Mouse (Mus musculus): ENCODE measurements around the gene Meiob.
A peak's percentile ranks its signal among the peaks of the same experiment; 100 is the strongest.

Gene Meiob

GRCm38 (mm10) chr17:24803952-24804951 lies at the start of gene Meiob:
Meiob (plus strand) TSS chr17:24804289.
- peak; percentile 70 to 94 for DNase-seq (ENCODE audit: inconsistent age in 2 of 2, low spot score in 1 of 2)

DNA sequence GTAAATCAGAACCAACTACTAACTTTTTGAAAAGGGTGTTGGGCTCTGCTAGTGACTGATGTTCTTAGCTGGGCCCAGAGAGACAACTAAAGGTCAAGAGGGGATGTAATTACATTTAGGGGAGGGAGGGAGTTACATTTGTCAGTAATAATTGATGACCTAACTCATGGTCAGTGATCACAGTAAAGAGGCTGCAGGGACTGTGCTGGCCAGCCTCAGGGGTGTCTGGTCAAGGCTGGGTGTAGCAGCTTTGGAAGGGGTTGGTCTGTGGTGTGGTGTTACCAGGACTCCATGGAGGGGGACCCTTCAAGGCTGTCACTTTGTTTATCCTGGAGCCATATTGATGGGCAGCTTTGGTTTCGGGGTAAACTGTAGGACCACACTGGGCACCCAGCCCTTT lies 46.7 kb upstream of the Meiob start:
- no peak for DNase-seq (ENCODE audit: inconsistent age in 2 of 2, low spot score in 1 of 2)

DNA sequence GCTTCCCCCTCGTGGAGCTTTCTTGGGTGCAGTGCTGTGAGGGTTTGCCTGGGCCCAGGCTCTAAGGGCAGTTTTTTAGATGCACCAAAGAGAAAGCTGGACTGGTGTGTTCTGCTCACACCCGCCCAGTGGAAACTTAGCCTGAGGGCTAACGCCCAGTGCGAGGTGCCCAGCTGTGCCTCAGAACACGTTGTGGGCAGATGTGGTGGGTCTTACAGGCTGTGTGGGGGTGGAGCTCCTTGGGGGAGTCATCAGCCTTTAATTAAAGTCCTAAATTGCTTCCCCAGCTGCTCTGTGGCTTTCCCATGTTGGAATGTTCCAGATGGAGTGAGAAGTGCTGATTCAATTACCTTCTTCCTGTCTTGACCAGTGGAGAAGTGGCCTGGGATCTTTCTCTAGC lies 43.0 kb upstream of the Meiob start:
- DNase-seq (ENCODE audit: inconsistent age in 2 of 2, low spot score in 1 of 2), result no peak

DNA sequence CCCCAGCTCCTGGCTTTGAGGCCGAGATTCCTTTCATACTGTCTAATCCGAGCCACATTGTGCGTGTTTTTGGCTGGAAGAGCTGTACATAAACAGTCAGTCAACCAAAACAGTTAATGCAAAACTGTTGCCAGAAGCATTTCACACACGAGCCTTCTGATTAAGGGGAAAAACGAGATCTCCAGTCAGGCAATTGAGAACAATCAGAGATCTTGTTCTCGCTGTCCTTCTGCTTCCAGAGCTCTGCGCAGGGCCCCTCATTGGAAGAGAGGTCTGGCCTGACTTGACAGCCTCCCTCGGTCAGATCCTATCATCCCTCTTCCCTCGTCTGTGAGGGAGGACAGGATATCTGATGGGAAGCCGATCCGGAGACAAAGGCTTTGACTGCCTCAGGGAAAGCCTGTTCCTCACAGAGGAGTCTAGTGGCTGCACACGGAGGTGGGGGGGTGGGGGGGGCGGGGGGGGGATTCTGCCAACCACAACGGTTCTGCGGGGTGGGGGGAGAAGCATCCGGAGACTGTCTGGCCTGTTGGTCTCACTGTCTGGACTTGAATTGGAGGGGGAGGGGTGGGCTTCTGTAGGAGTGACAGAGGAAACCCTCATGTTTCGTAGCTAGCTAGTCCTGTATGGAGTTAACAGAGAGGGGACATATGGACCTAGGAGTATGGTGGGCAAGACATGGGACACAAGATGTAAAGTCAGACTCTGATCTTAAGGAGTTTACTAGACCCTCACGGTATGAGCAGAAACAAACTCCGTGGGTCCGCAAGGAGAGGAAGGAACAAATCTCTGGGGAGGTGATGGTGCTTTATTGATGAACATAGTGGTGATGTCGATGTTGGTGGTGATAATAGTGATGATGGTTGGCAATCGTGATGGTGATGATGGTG lies 38.8 kb upstream of the Meiob start:
- DNase-seq (ENCODE audit: inconsistent age in 2 of 2, low spot score in 1 of 2), result peak in 1 of 2 experiments; percentile 43

- no peak for DNase-seq (ENCODE audit: inconsistent age in 2 of 2, low spot score in 1 of 2)
Observed at GRCm38 (mm10) chr17:24766266-24766875, 37.7 kb upstream of the Meiob start.

DNA sequence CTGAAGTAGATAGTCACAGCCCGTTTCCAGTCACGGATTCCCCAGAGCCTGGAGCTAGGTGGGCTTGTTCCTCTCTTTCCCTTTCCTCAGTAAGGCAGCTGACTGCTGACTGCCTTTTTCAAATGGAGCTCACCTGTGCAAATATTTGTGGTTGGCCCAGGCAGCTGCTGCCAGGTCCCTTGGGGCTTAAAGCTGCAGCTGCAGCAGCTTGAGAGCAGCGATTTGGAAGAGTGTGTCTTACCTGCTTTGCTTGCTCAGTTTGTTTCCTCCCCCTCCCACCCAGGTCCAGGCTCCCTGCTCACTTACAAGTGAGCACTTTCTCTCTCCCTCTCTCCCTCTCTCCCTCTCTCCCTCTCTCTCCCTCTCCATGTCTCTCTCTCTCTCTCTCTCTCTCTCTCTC lies 34.9 kb upstream of the Meiob start:
- DNase-seq (ENCODE audit: inconsistent age in 2 of 2, low spot score in 1 of 2), result no peak

DNA sequence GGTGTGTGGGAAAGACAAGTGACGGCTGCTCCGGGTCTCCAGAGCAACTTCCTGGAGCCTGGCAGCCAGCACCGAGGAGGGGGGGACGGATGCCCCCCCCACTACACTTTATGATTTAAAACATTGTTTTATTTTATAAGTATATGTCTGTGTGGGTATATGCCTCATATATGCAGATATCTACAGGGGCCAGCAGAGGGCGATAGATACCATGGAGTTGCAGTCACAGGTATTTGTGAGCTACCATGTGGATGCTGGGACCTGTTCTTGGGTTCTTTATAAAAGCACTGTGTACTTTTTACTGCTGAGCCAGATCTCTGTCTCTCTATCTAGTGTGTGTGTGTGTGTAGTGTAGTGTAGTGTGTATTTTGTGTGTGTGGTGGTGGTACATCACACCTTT lies 30.8 kb upstream of the Meiob start:
- no peak for DNase-seq (ENCODE audit: inconsistent age in 2 of 2, low spot score in 1 of 2)

GRCm38 (mm10) chr17:24775173-24775572 lies 28.9 kb upstream of the Meiob start:
- DNase-seq (ENCODE audit: inconsistent age in 2 of 2, low spot score in 1 of 2), result no peak

GRCm38 (mm10) chr17:24777073-24777472 lies 27.0 kb upstream of the Meiob start:
- DNase-seq (ENCODE audit: inconsistent age in 2 of 2, low spot score in 1 of 2), result no peak

GRCm38 (mm10) chr17:24780821-24781220 lies 23.3 kb upstream of the Meiob start:
- DNase-seq (ENCODE audit: inconsistent age in 2 of 2, low spot score in 1 of 2), result no peak

GRCm38 (mm10) chr17:24792190-24792589 lies 11.9 kb upstream of the Meiob start:
- DNase-seq (ENCODE audit: inconsistent age in 2 of 2, low spot score in 1 of 2), result no peak

DNA sequence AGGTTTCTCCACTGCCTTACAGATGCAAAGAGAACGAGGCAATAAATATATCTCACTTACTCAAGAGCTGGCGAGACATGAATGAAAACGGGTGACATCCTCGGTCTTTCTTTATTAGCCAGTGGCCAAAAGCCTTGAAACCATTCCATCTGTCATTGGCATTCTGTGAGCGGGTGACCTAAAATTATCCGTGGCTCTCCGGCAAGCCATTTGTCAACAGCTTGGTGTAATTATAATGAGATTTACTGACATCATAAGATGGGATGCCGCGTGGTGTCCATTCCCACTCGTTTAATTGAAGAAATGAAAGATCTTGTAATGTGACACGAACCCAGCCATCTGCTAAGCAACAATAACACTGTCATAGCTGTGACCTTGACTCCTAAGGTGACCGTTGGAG lies 9.3 kb upstream of the Meiob start:
- peak; percentile 17 to 84 for DNase-seq (ENCODE audit: inconsistent age in 2 of 2, low spot score in 1 of 2)

GRCm38 (mm10) chr17:24796969-24797368 lies 7.1 kb upstream of the Meiob start:
- DNase-seq (ENCODE audit: inconsistent age in 2 of 2, low spot score in 1 of 2), result no peak

GRCm38 (mm10) chr17:24798229-24798628 lies 5.9 kb upstream of the Meiob start:
- DNase-seq (ENCODE audit: inconsistent age in 2 of 2, low spot score in 1 of 2), result no peak

- peak in 1 of 2 experiments; percentile 53 for DNase-seq (ENCODE audit: inconsistent age in 2 of 2, low spot score in 1 of 2)
Observed at GRCm38 (mm10) chr17:24799476-24799875, 4.6 kb upstream of the Meiob start.

DNA sequence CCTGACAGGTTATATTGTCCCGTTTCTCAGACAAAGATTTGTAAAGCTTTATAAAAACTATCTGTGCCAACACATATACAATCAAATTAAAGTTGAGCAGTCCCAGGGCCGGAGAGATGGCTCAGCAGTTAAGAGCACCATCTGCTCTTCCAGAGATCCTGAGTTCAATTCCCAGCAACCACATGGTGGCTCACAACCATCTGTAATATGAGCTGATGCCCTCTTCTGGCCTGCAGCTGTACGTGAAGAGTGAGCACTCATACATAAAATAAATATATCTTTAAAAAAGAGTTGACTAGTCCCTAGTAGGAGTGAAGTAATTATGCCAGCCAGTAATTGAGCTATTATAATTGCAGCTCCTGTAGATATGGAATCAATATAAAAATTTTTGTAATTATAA lies 3.6 kb upstream of the Meiob start:
- no peak for DNase-seq (ENCODE audit: inconsistent age in 2 of 2, low spot score in 1 of 2)

- DNase-seq (ENCODE audit: inconsistent age in 2 of 2, low spot score in 1 of 2), result no peak
Observed at GRCm38 (mm10) chr17:24811211-24811610, 7.1 kb downstream of the Meiob start.

DNA sequence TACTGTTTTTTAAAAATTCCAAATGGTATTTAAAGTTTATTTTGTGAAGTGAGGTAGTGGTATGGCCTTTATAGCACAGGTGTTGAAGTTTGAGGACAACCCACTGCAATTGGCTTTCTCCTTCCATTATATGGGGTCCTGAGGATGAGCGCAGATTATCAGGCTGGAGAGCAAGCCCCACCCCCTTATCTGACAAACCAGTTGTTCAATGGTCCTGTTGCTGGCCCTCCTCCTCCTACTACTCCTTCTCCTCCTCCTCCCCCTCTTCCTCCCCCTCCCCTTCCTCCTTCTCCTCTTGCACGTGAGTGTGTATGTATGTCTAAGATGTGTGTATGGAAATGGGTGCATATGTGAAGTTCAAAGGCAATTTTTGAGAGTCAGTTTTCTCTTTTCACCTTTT lies 8.1 kb downstream of the Meiob start:
- DNase-seq (ENCODE audit: inconsistent age in 2 of 2, low spot score in 1 of 2), result no peak

DNA sequence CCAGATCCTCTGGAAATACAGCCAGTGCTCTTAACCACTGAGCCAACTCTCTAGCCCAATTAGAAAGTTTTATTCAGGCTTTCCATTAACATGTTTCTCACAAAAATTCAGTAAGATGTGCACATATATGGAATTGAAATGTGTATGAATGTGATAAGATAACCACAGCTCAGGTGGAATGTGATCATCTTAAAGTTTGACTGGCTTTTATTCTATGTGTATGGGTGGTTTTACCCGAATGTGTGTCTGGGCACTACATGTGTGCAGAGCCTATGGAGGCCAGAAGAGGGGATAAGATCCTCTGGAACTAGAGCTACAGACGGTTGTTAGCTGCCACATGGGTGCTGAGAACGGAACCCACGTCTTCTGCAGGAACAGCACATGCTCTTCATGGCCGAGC lies 11.2 kb downstream of the Meiob start:
- no peak for DNase-seq (ENCODE audit: inconsistent age in 2 of 2, low spot score in 1 of 2)

GRCm38 (mm10) chr17:24817503-24817902 lies 13.4 kb downstream of the Meiob start:
- DNase-seq (ENCODE audit: inconsistent age in 2 of 2, low spot score in 1 of 2), result peak in 1 of 2 experiments; percentile 53

- peak; percentile 19 to 54 for DNase-seq (ENCODE audit: inconsistent age in 2 of 2, low spot score in 1 of 2)
Observed at GRCm38 (mm10) chr17:24818172-24818571, 14.1 kb downstream of the Meiob start.

Data from adrenal gland, adult (tissue).